Mouse (Mus musculus) kidney, adult 2 months (tissue): Measurements from ENCODE around the gene Trf. TPM values are rescaled to one million over a fixed set of nuclear protein-coding genes. Genes with fewer than 3 reads are reported as not detected.

ENCODE experiments used
- DNase-seq: peaks from one replicate; pipeline ENCODE4 v3.0.0; 2021
- H3K27ac ChIP-seq: fragments of 200-500 bp; 2 replicates; pipeline ENCODE4 v1.5.1; 2012; ENCODE audit warnings: low read depth, low read length, control low read depth, inconsistent platforms; ENCODE audit not compliant: insufficient read depth
- H3K27me3 ChIP-seq: fragments of 200-500 bp; replicated peaks from 2 replicates; pipeline ENCODE4 v1.6.1; 2012; ENCODE audit warnings: mild to moderate bottlenecking, moderate library complexity, low read length, inconsistent platforms; ENCODE audit not compliant: control insufficient read depth, insufficient read depth
- H3K36me3 ChIP-seq: fragments of 200-500 bp; 2 replicates; pipeline ENCODE4 v1.6.1; 2012; ENCODE audit warnings: mild to moderate bottlenecking, moderate library complexity, low read length, inconsistent platforms; ENCODE audit not compliant: control insufficient read depth, insufficient read depth
- H3K4me1 ChIP-seq: fragments of 200-500 bp; 2 replicates; pipeline ENCODE4 v1.6.1; 2011; ENCODE audit warnings: low read length; ENCODE audit not compliant: control insufficient read depth, insufficient read depth
- H3K4me3 ChIP-seq: fragments of 200-500 bp; 2 replicates; pipeline ENCODE4 v1.5.1; 2011; ENCODE audit warnings: mild to moderate bottlenecking, low read depth, low read length, control low read depth; ENCODE audit not compliant: insufficient read depth
- CTCF ChIP-seq: fragments of 200-500 bp; conservative IDR thresholded peaks from 2 replicates; pipeline ENCODE4 v1.5.1; 2011; ENCODE audit warnings: low read depth, mild to moderate bottlenecking, control low read depth, low read length, moderate library complexity, mixed read lengths; ENCODE audit not compliant: insufficient read depth, insufficient read length
- POLR2A ChIP-seq: fragments of 200-500 bp; IDR thresholded peaks from one replicate; pipeline ENCODE4 v1.6.1; 2011; ENCODE audit warnings: low read depth, low read length, control low read depth
- WGBS: fragments of 180-500 bp; shearing (Covaris S2); methylation state at CpG from one replicate; pipeline ENCODE4 v1.1.7; 2018; 5-methylcytosine and 5-hydroxymethylcytosine counted together
- polyA plus RNA-seq: library from polyadenylated mRNA; depleted of rRNA; stranded (reverse); fragments of >200 nt; gene quantifications from 2 replicates; pipeline ENCODE4 v1.2.3, GENCODE M21; 2012

Gene Trf
- polyA plus RNA-seq, 1 experiment, result 147 TPM

- WGBS, result 63% methylated on average over 3 of the region's 3 CpGs
- no peak overlapping the region for H3K27ac ChIP-seq
- H3K27me3 ChIP-seq, result no peaks in the 10 kb centered on the region
- H3K4me1 ChIP-seq, result no peaks in the 10 kb centered on the region; the same call in 1 of the 2 replicates
- H3K4me3 ChIP-seq, result no peak overlapping the region
- DNase-seq, result peak; percentile 18
- TF ChIP-seq CTCF (peak; percentile 71), POLR2A (no peak)
- H3K36me3 ChIP-seq, result no peaks in the 10 kb centered on the region
Measured at GRCm38 (mm10) chr9:103225464-103225863, 4.8 kb downstream of the Trf start.

GRCm38 (mm10) chr9:103224721-103225120 lies 5.5 kb downstream of the Trf start:
- Histone ChIP-seq H3K4me3 (no peak overlapping the region), H3K36me3 (no peaks in the 10 kb centered on the region), H3K4me1 (no peaks in the 10 kb centered on the region), H3K27ac (no peak overlapping the region), H3K27me3 (no peaks in the 10 kb centered on the region)
- no peak for TF ChIP-seq CTCF
- TF ChIP-seq POLR2A, result no peak
- 91% methylated on average over 7 of the region's 7 CpGs for WGBS
- DNase-seq, result no peak

- H3K4me3 ChIP-seq, result no peak overlapping the region
- no peaks in the 10 kb centered on the region for H3K27me3 ChIP-seq
- no peak overlapping the region for H3K27ac ChIP-seq
- DNase-seq, result no peak
- H3K36me3 ChIP-seq, result no peaks in the 10 kb centered on the region
- no peaks in the 10 kb centered on the region for H3K4me1 ChIP-seq
- TF ChIP-seq POLR2A, result no peak
- no peak for TF ChIP-seq CTCF
- whole genome bisulfite sequencing, result 56% methylated on average over 6 of the region's 6 CpGs
Measured at GRCm38 (mm10) chr9:103214281-103214680, 16.0 kb downstream of the Trf start.

GRCm38 (mm10) chr9:103213631-103214030 lies 16.6 kb downstream of the Trf start:
- Histone ChIP-seq H3K36me3 (no peaks in the 10 kb centered on the region), H3K4me1 (no peaks in the 10 kb centered on the region), H3K27me3 (no peaks in the 10 kb centered on the region), H3K27ac (no peak overlapping the region), H3K4me3 (no peak overlapping the region)
- 59% methylated on average over 2 of the region's 2 CpGs for whole genome bisulfite sequencing
- no peak for TF ChIP-seq POLR2A
- no peak for TF ChIP-seq CTCF
- no peak for DNase-seq

- DNase-seq, result peak; percentile 19
- Histone ChIP-seq H3K27me3 (no peaks in the 10 kb centered on the region), H3K27ac (no peak overlapping the region), H3K4me3 (peak overlapping the region; percentile 30), H3K4me1 (no peaks in the 10 kb centered on the region), H3K36me3 (no peaks in the 10 kb centered on the region)
- no peak for TF ChIP-seq CTCF
- 61% methylated on average over 28 of the region's 28 CpGs for WGBS
Measured at GRCm38 (mm10) chr9:103212654-103213420, 17.4 kb downstream of the Trf start.

- Histone ChIP-seq H3K4me3 (no peak overlapping the region), H3K4me1 (no peaks in the 10 kb centered on the region), H3K27ac (no peak overlapping the region), H3K36me3 (no peaks in the 10 kb centered on the region), H3K27me3 (no peaks in the 10 kb centered on the region)
- TF ChIP-seq CTCF (no peak), POLR2A (no peak)
- no peak for DNase-seq
- WGBS, result 72% methylated on average over 6 of the region's 6 CpGs
Measured at GRCm38 (mm10) chr9:103208802-103209423, 21.3 kb downstream of the Trf start.

GRCm38 (mm10) chr9:103207846-103208245 lies 22.4 kb downstream of the Trf start:
- Histone ChIP-seq H3K4me1 (no peaks in the 10 kb centered on the region), H3K27ac (no peak overlapping the region), H3K4me3 (no peak overlapping the region), H3K27me3 (no peaks in the 10 kb centered on the region), H3K36me3 (no peaks in the 10 kb centered on the region)
- no peak for TF ChIP-seq POLR2A
- peak; percentile 93 for TF ChIP-seq CTCF
- WGBS, result 9% methylated on average over 16 of the region's 16 CpGs
- DNase-seq, result peak; percentile 77
